Mouse (Mus musculus): ENCODE results near the gene Msantd4.
"Not testable (repeated sequence)": the region's sequence is repeated elsewhere in the genome, so short reads cannot be mapped to it uniquely, and the experiment has no call there.

Msantd4 gene

DNA sequence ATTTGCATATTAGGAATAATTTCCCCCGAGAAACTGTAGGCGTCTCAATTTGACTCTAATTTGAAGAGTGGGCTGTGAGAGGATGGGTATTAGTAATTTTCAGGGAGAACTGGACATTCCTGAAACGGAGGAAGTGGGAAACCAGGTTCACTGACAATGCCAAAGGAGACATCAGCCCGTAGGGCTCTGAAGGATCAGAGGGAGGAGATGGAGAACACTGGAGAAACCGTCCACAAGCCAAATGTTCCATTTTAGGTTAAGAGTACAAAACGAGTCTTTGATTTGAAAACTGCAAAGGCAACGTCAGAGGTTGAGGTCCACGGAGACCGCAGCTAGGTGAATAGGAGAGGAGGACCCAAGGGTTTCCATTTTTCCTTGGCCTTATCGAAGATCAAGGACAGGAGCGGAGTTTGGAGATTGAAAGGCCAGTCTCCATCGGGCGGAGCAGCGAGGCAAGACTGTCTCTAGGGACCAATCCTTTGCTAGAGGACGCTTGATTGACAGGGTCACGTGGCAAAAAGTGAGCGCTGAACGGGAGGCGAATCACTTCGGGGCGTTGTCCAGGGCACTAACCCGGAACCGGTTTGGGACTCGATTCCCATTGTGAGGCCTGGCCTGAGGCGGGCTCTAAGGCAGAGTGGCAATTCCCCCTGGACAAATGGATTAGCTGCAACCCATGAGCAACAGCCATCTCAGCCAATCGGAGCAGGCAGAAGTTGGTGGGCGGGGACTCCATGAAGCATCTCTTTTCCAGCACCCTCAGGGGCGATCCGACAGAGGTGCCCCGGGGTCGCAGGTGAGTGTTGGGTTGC is at the start of gene Msantd4:
Msantd4 (plus strand) TSS at position 735 of the 812 bp plus-strand sequence.
- DNase-seq, result peak; percentile 94 to 95

DNA sequence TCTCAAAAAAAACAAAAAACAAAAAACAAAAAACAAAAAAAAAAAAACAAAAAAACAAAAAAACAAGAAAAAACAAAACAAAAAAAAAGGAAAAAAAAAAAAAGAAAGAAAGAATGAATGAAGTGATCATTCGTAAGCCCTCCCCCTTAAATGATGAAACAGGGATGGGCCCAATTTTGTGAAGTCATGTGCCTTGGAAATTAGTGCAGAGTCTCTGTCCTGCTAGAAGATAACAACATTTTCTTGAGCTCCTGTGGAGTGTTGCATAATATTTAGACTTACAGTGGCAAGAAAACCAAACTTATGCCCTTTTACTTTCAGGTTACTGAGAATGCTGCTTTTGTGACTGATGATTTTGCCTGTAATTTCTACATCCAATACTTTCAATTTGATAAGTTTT is 23.2 kb upstream of the Msantd4 start:
- no peak for DNase-seq

DNA sequence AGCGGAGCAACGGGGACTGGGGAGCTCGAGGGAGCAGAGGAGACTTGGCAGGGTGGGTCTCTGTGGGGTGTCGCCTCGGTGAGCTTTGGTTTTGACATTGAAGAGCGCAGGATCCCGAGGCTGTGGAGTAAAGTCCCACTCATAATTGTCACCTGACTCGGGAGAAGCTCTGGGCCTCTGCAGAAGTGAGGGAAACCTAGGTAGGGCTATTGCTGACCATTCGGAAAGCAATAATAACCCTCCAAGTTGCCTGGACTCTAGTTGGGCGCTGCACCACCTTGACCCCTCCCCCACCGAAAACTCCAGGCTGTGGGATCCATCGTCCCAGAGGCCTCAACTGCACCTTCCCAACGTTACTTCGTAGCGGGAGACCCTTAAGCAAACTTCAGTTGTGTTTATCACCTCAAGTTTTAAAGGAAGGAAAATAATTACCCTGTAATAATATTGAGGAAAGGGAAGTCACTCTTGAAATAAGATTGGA is 318 bp downstream of the Msantd4 start:
- DNase-seq, result peak in 1 of 2 experiments; percentile 65

DNA sequence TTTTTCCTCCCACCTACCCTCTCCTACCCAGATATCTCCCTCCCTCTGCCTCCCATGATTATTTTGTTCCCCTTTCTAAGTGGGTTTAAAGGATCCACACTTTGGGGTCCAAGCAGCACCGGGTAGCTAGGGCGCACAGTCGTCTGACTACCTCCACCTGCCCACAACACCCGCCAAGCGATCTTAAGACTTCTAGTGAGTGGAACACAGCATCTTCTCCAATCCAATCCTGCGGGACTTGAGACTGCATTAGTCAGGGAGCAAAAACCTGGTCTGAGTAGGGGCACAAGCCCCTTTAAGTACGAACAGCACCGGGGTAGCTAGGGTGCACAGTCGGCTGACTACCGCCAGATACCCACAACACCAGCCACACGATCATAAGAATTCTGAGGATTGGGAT is 24.4 kb downstream of the Msantd4 start:
- not testable (repeated sequence) for DNase-seq
